Mouse (Mus musculus) kidney, embryonic 16.5 days (tissue): ENCODE measurements around the gene Olfr738. TPM values are rescaled to one million over a fixed set of nuclear protein-coding genes. Genes with fewer than 3 reads are reported as not detected.

Experiments
- ATAC-seq: fragments of 200-750 bp; cut with Nextera tagmentation; 2 replicates; pipeline ENCODE4 v1.8.0; 2017; ENCODE audit warnings: moderate TSS enrichment; ENCODE audit not compliant: low FRiP score, low TSS enrichment
- H3K27ac ChIP-seq: fragments of 300-500 bp; sonication (generic); 2 replicates; pipeline ENCODE4 v1.5.1; 2014; ENCODE audit warnings: low read length
- H3K27me3 ChIP-seq: fragments of 300-500 bp; sonication (generic); 2 replicates; pipeline ENCODE4 v1.6.1; 2014; ENCODE audit warnings: low read length, control low read depth, mixed read lengths; ENCODE audit not compliant: insufficient read depth
- H3K36me3 ChIP-seq: fragments of 300-500 bp; sonication (generic); 2 replicates; pipeline ENCODE4 v1.6.1; 2014; ENCODE audit warnings: low read length, control low read depth, mixed read lengths; ENCODE audit not compliant: insufficient read depth
- H3K4me1 ChIP-seq: fragments of 300-500 bp; sonication (generic); 2 replicates; pipeline ENCODE4 v1.6.1; 2014; ENCODE audit warnings: low read length, control low read depth, mixed read lengths; ENCODE audit not compliant: insufficient read depth
- H3K4me2 ChIP-seq: fragments of 300-500 bp; sonication (generic); replicated peaks from 2 replicates; pipeline ENCODE4 v1.6.1; 2014; ENCODE audit warnings: low read depth, low read length
- H3K4me3 ChIP-seq: fragments of 300-500 bp; sonication (generic); 2 replicates; pipeline ENCODE4 v1.5.1; 2014; ENCODE audit warnings: mild to moderate bottlenecking, low read length
- H3K9ac ChIP-seq: fragments of 300-500 bp; sonication (generic); replicated peaks from 2 replicates; pipeline ENCODE4 v1.6.1; 2014; ENCODE audit warnings: low read length
- H3K9me3 ChIP-seq: fragments of 300-500 bp; sonication (generic); 2 replicates; pipeline ENCODE4 v1.6.1; 2016; ENCODE audit warnings: low read length, control low read depth
- WGBS: fragments of 180-500 bp; shearing (Covaris S2); extraction: QIAGEN DNeasy Blood & Tissue Kit; methylation state at CpG from one replicate; pipeline ENCODE4 v1.1.7; 2014; 5-methylcytosine and 5-hydroxymethylcytosine counted together
- polyA plus RNA-seq: library from polyadenylated mRNA; unstranded; fragments of >200 nt; fragmentation: Nextera tagmentation; extraction: Ambion mirVana; gene quantifications from 2 replicates; pipeline ENCODE4 v1.2.1, GENCODE M21; 2015

Olfr738 gene
- not detected in 2 replicates for polyA plus RNA-seq

GRCm38 (mm10) chr14:50407268-50407667 is at the start of gene Olfr738:
Gene Olfr738, plus strand, starts transcription at chr14:50407568.
- Histone ChIP-seq H3K4me2 (no peak within 1 kb of the TSS), H3K9me3 (no peaks in the 10 kb centered on the region), H3K36me3 (no peaks in the 10 kb centered on the region), H3K4me1 (no peaks in the 10 kb centered on the region), H3K9ac (no peak within 1 kb of the TSS), H3K27ac (no peak within 1 kb of the TSS), H3K4me3 (no peak within 1 kb of the TSS), H3K27me3 (no peaks in the 10 kb centered on the region)
- ATAC-seq: no peak
- 83% methylated on average over 1 of the region's 1 CpGs for WGBS

GRCm38 (mm10) chr14:50357593-50357992 is 49.8 kb upstream of the Olfr738 start, which contains the start of gene Tlr11:
Gene Tlr11, plus strand, starts transcription at chr14:50357914.
- H3K4me3 ChIP-seq: no peak within 1 kb of the TSS
- H3K27ac ChIP-seq: no peak within 1 kb of the TSS
- H3K9ac ChIP-seq: no peak within 1 kb of the TSS
- H3K27me3 ChIP-seq: no peaks in the 10 kb centered on the region
- no peak for ATAC-seq
- H3K9me3 ChIP-seq: no peaks in the 10 kb centered on the region
- no peaks in the 10 kb centered on the region for H3K36me3 ChIP-seq
- 79% methylated on average over 2 of the region's 2 CpGs for WGBS
- no peaks in the 10 kb centered on the region for H3K4me1 ChIP-seq
- H3K4me2 ChIP-seq: no peak within 1 kb of the TSS

- no peak for ATAC-seq
- no peak overlapping the region for H3K9ac ChIP-seq
- no peaks in the 10 kb centered on the region for H3K9me3 ChIP-seq
- no peaks in the 10 kb centered on the region for H3K27me3 ChIP-seq
- no peak overlapping the region for H3K4me2 ChIP-seq
- WGBS: 87% methylated on average over 3 of the region's 3 CpGs
- no peak overlapping the region for H3K4me3 ChIP-seq
- H3K36me3 ChIP-seq: no peaks in the 10 kb centered on the region
- no peak overlapping the region for H3K27ac ChIP-seq
- no peaks in the 10 kb centered on the region for H3K4me1 ChIP-seq
Observed at GRCm38 (mm10) chr14:50360480-50360879, 46.9 kb upstream of the Olfr738 start.

- no peaks in the 10 kb centered on the region for H3K9me3 ChIP-seq
- no peak overlapping the region for H3K9ac ChIP-seq
- WGBS: 82% methylated on average over 2 of the region's 2 CpGs
- H3K4me1 ChIP-seq: no peaks in the 10 kb centered on the region
- ATAC-seq: no peak
- no peak overlapping the region for H3K4me3 ChIP-seq
- H3K36me3 ChIP-seq: no peaks in the 10 kb centered on the region
- H3K4me2 ChIP-seq: no peak overlapping the region
- no peaks in the 10 kb centered on the region for H3K27me3 ChIP-seq
- no peak overlapping the region for H3K27ac ChIP-seq
Observed at GRCm38 (mm10) chr14:50363561-50363960, 43.8 kb upstream of the Olfr738 start.

GRCm38 (mm10) chr14:50380863-50381262 is 26.5 kb upstream of the Olfr738 start, which contains the start of gene Olfr736:
Gene Olfr736, plus strand, starts transcription at chr14:50381163.
- no peaks in the 10 kb centered on the region for H3K36me3 ChIP-seq
- H3K9ac ChIP-seq: no peak within 1 kb of the TSS
- H3K27me3 ChIP-seq: no peaks in the 10 kb centered on the region
- no peak within 1 kb of the TSS for H3K4me2 ChIP-seq
- 83% methylated on average over 2 of the region's 2 CpGs for WGBS
- no peak for ATAC-seq
- H3K4me3 ChIP-seq: no peak within 1 kb of the TSS
- H3K4me1 ChIP-seq: no peaks in the 10 kb centered on the region
- no peak within 1 kb of the TSS for H3K27ac ChIP-seq
- H3K9me3 ChIP-seq: no peaks in the 10 kb centered on the region

GRCm38 (mm10) chr14:50418326-50418725 is 11.0 kb downstream of the Olfr738 start, which contains the start of gene Olfr739:
Gene Olfr739, plus strand, starts transcription at chr14:50418626.
- 73% methylated on average over 2 of the region's 2 CpGs for WGBS

GRCm38 (mm10) chr14:50445245-50445644 is 37.9 kb downstream of the Olfr738 start, which contains the start of gene Olfr740:
Gene Olfr740, plus strand, starts transcription at chr14:50445545.
- Histone ChIP-seq H3K4me2 (no peak within 1 kb of the TSS), H3K36me3 (no peaks in the 10 kb centered on the region), H3K4me3 (no peak within 1 kb of the TSS), H3K9me3 (no peaks in the 10 kb centered on the region), H3K27ac (no peak within 1 kb of the TSS), H3K9ac (no peak within 1 kb of the TSS), H3K27me3 (no peaks in the 10 kb centered on the region), H3K4me1 (no peaks in the 10 kb centered on the region)
- WGBS: 82% methylated on average over 3 of the region's 3 CpGs
- ATAC-seq: no peak

More at GRCm38 (mm10) chr14:50418326-50418725, 11.0 kb downstream of the Olfr738 start, which contains the start of gene Olfr739:
- no peak for ATAC-seq
- no peaks in the 10 kb centered on the region for H3K9me3 ChIP-seq
- no peaks in the 10 kb centered on the region for H3K27me3 ChIP-seq
- H3K4me3 ChIP-seq: no peak within 1 kb of the TSS
- H3K4me1 ChIP-seq: no peaks in the 10 kb centered on the region
- no peaks in the 10 kb centered on the region for H3K36me3 ChIP-seq
- H3K9ac ChIP-seq: no peak within 1 kb of the TSS
- H3K4me2 ChIP-seq: no peak within 1 kb of the TSS
- H3K27ac ChIP-seq: no peak within 1 kb of the TSS

Other genes with a start within 250 kb of the Olfr738 start
- not detected in 2 replicates for gene Olfr730, start 219.4 kb upstream of the Olfr738 start, polyA plus RNA-seq
- not detected in 2 replicates for gene Olfr731, start 165.7 kb upstream of the Olfr738 start, polyA plus RNA-seq
- not detected in 2 replicates for gene Olfr732, start 123.4 kb upstream of the Olfr738 start, polyA plus RNA-seq
- gene Olfr733, start 106.0 kb upstream of the Olfr738 start, polyA plus RNA-seq: not detected in 2 replicates
- gene Olfr734, start 80.8 kb upstream of the Olfr738 start, polyA plus RNA-seq: not detected in 2 replicates
- not detected in 2 replicates for gene Olfr735, start 58.7 kb upstream of the Olfr738 start, polyA plus RNA-seq
- gene Tlr11, start 49.7 kb upstream of the Olfr738 start, polyA plus RNA-seq: not detected in 2 replicates
- gene Olfr736, start 26.4 kb upstream of the Olfr738 start, polyA plus RNA-seq: not detected in 2 replicates
- not detected in 2 replicates for gene Olfr739, start 11.1 kb downstream of the Olfr738 start, polyA plus RNA-seq
- gene Olfr740, start 38.0 kb downstream of the Olfr738 start, polyA plus RNA-seq: not detected in 2 replicates
- gene Olfr741, start 65.2 kb downstream of the Olfr738 start, polyA plus RNA-seq: not detected in 2 replicates
- not detected in 2 replicates for gene Olfr742, start 96.0 kb downstream of the Olfr738 start, polyA plus RNA-seq
- gene Olfr743, start 114.3 kb downstream of the Olfr738 start, polyA plus RNA-seq: not detected in 2 replicates
- not detected in 2 replicates for gene Olfr744, start 207.3 kb downstream of the Olfr738 start, polyA plus RNA-seq
- not detected in 2 replicates for gene Olfr745, start 231.8 kb downstream of the Olfr738 start, polyA plus RNA-seq
- gene Olfr746, start 239.5 kb downstream of the Olfr738 start, polyA plus RNA-seq: not detected in 2 replicates